Mouse (Mus musculus) MN1 (cell line): ENCODE results near the gene Ranbp17.

Experiments used
- DNase-seq: peaks from one replicate; pipeline ENCODE4 v3.0.0-alpha.2; 2016; ENCODE audit warnings: low spot score

Gene Ranbp17

GRCm38 (mm10) chr11:33234134-33234533, 279.4 kb downstream of the Ranbp17 start:
- no peak for DNase-seq

- DNase-seq, result no peak
Measured at GRCm38 (mm10) chr11:33232056-33232455, 281.5 kb downstream of the Ranbp17 start.

- no peak for DNase-seq
Measured at GRCm38 (mm10) chr11:33228186-33228585, 285.4 kb downstream of the Ranbp17 start.

GRCm38 (mm10) chr11:33226516-33226915, 287.0 kb downstream of the Ranbp17 start:
- no peak for DNase-seq

GRCm38 (mm10) chr11:33221566-33222365, 291.8 kb downstream of the Ranbp17 start:
- DNase-seq, result no peak

GRCm38 (mm10) chr11:33220763-33221162, 292.8 kb downstream of the Ranbp17 start:
- peak; percentile 90 for DNase-seq

- peak; percentile 94 for DNase-seq
Measured at GRCm38 (mm10) chr11:33217384-33218079, 296.0 kb downstream of the Ranbp17 start.

- no peak for DNase-seq
Measured at GRCm38 (mm10) chr11:33207411-33207810, 306.1 kb downstream of the Ranbp17 start.

GRCm38 (mm10) chr11:33204966-33205365, 308.6 kb downstream of the Ranbp17 start:
- peak; percentile 71 for DNase-seq

GRCm38 (mm10) chr11:33204329-33204705, 309.2 kb downstream of the Ranbp17 start:
- DNase-seq, result peak; percentile 40

GRCm38 (mm10) chr11:33203383-33204328, 309.9 kb downstream of the Ranbp17 start, which contains the start of gene Tlx3:
Gene Tlx3, minus strand, starts transcription at chr11:33203589.
- DNase-seq, result peak; percentile 77

- no peak for DNase-seq
Measured at GRCm38 (mm10) chr11:33202972-33203371, 310.6 kb downstream of the Ranbp17 start.

- no peak for DNase-seq
Measured at GRCm38 (mm10) chr11:33202296-33202695, 311.2 kb downstream of the Ranbp17 start.

- no peak for DNase-seq
Measured at GRCm38 (mm10) chr11:33201626-33202010, 311.9 kb downstream of the Ranbp17 start.

- DNase-seq, result no peak
Measured at GRCm38 (mm10) chr11:33200764-33201625, 312.6 kb downstream of the Ranbp17 start.

GRCm38 (mm10) chr11:33199906-33200763, 313.4 kb downstream of the Ranbp17 start:
- no peak for DNase-seq

GRCm38 (mm10) chr11:33199117-33199514, 314.4 kb downstream of the Ranbp17 start:
- DNase-seq, result no peak

GRCm38 (mm10) chr11:33198351-33199116, 315.0 kb downstream of the Ranbp17 start:
- DNase-seq, result no peak

GRCm38 (mm10) chr11:33197673-33198072, 315.9 kb downstream of the Ranbp17 start:
- DNase-seq, result no peak
